Mouse (Mus musculus) layer of hippocampus, postnatal 36 days (tissue): ENCODE data around the gene Imp3. TPM values are rescaled to one million over a fixed set of nuclear protein-coding genes. Genes with fewer than 3 reads are reported as not detected.
"Not testable (repeated sequence)": the region's sequence is repeated elsewhere in the genome, so short reads cannot be mapped to it uniquely, and the experiment has no call there.

ENCODE experiments used
- DNase-seq, 2 experiments: peaks; one replicate each; pipeline ENCODE4 v3.0.0; 2022
- total RNA-seq, 2 experiments: library from RNA; stranded (reverse); gene quantifications; 2 replicates each; pipeline ENCODE4 v1.2.3; 2021

Imp3 gene
- total RNA-seq, 2 experiments from 2014 or later, result 54.7 to 56.3 TPM

GRCm38 (mm10) chr9:56923841-56924650, 13.2 kb upstream of the Imp3 start:
- no peak for DNase-seq

- peak; percentile 43 to 56 for DNase-seq
Measured at GRCm38 (mm10) chr9:56924651-56925027, 12.6 kb upstream of the Imp3 start.

GRCm38 (mm10) chr9:56925291-56926024, 11.8 kb upstream of the Imp3 start:
- no peak for DNase-seq

- no peak for DNase-seq
Measured at GRCm38 (mm10) chr9:56926025-56926360, 11.3 kb upstream of the Imp3 start.

GRCm38 (mm10) chr9:56926387-56926786, 10.9 kb upstream of the Imp3 start:
- DNase-seq, result no peak

- no peak for DNase-seq
Measured at GRCm38 (mm10) chr9:56927191-56928012, 9.9 kb upstream of the Imp3 start.

- peak; percentile 87 to 89 for DNase-seq
Measured at GRCm38 (mm10) chr9:56928041-56928811, 9.0 kb upstream of the Imp3 start, which contains the start of gene Snx33. TSS of gene Snx33 (minus strand) at chr9:56928371.

- no peak for DNase-seq
Measured at GRCm38 (mm10) chr9:56929496-56929895, 7.8 kb upstream of the Imp3 start.

- no peak for DNase-seq
Measured at GRCm38 (mm10) chr9:56930556-56930955, 6.7 kb upstream of the Imp3 start.

GRCm38 (mm10) chr9:56936861-56937222, 433 bp upstream of the Imp3 start:
- DNase-seq, result no peak

- no peak for DNase-seq
Measured at GRCm38 (mm10) chr9:56938374-56938773, 1.1 kb downstream of the Imp3 start.

GRCm38 (mm10) chr9:56947481-56947880, 10.2 kb downstream of the Imp3 start:
- DNase-seq, result not testable (repeated sequence)

- not testable (repeated sequence) for DNase-seq
Measured at GRCm38 (mm10) chr9:56948699-56949098, 11.4 kb downstream of the Imp3 start.

- DNase-seq, result no peak
Measured at GRCm38 (mm10) chr9:56949767-56950166, 12.5 kb downstream of the Imp3 start.

GRCm38 (mm10) chr9:56950414-56951400, 13.4 kb downstream of the Imp3 start, which contains the start of gene Snupn:
TSS of gene Snupn (plus strand) at chr9:56950878.
- peak; percentile 95 to 96 for DNase-seq

GRCm38 (mm10) chr9:56953562-56953961, 16.3 kb downstream of the Imp3 start:
- no peak for DNase-seq

- no peak for DNase-seq
Measured at GRCm38 (mm10) chr9:56956966-56957675, 19.8 kb downstream of the Imp3 start.

GRCm38 (mm10) chr9:56958689-56959088, 21.4 kb downstream of the Imp3 start:
- DNase-seq, result no peak

- no peak for DNase-seq
Measured at GRCm38 (mm10) chr9:56961591-56961990, 24.3 kb downstream of the Imp3 start.

- DNase-seq, result no peak
Measured at GRCm38 (mm10) chr9:56970158-56970557, 32.9 kb downstream of the Imp3 start.
